Mouse (Mus musculus): ENCODE results near the gene Tecrl. TPM values are rescaled to one million over a fixed set of nuclear protein-coding genes. Genes with fewer than 3 reads are reported as not detected.

The Tecrl gene
- polyA plus RNA-seq (2016; fragmentation: Nextera tagmentation; extraction: Ambion mirVana): 0.35 and 0.41 TPM in 2 replicates

GRCm38 (mm10) chr5:83354846-83355561 lies at the start of gene Tecrl:
Tecrl (minus strand) TSS chr5:83355195.
- WGBS: 29% methylated on average over 9 of the region's 9 CpGs
- H3K36me3 ChIP-seq: no peaks in the 10 kb centered on the region
- no peak within 1 kb of the TSS for H3K4me3 ChIP-seq
- peak; percentile 33 for DNase-seq (ENCODE audit: low spot score)
- H3K4me1 ChIP-seq (replicated peaks): peaks cover 9% of the 10 kb centered on the region
- H3K27ac ChIP-seq: no peak within 1 kb of the TSS
- no peaks in the 10 kb centered on the region for H3K9me3 ChIP-seq
- no peaks in the 10 kb centered on the region for H3K27me3 ChIP-seq (ENCODE audit: insufficient read depth, poor library complexity, severe bottlenecking)

DNA sequence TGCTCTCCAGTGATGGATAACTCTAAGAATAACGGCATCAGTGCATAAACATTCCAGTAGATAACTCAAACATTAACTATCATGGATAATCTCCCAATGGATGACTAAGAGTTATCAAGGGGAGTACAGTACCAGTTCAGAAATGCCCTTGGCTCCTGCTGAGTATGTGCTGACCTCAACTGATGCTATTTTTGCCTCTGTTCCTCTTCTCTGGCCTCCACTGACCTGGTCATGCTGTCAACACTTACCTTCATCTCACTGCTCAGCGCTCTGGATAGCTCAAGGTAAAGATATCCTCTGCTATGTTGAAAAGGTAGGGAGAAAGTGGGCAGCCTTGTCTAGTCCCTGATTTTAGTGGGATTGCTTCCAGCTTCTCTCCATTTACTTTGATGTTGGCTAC lies 30.0 kb upstream of the Tecrl start:
- DNase-seq (ENCODE audit: low spot score): no peak
- H3K27me3 ChIP-seq (ENCODE audit: insufficient read depth, poor library complexity, severe bottlenecking): no peaks in the 10 kb centered on the region
- no peak overlapping the region for H3K27ac ChIP-seq
- 89% methylated on average over 2 of the region's 2 CpGs for WGBS
- H3K4me3 ChIP-seq: no peak overlapping the region
- no peaks in the 10 kb centered on the region for H3K4me1 ChIP-seq (replicated peaks)
- no peaks in the 10 kb centered on the region for H3K9me3 ChIP-seq
- H3K36me3 ChIP-seq: no peaks in the 10 kb centered on the region

- Histone ChIP-seq H3K4me3 (no peak overlapping the region), H3K4me1 (replicated peaks) (peaks cover 9% of the 10 kb centered on the region), H3K36me3 (no peaks in the 10 kb centered on the region), H3K27ac (no peak overlapping the region), H3K9me3 (no peaks in the 10 kb centered on the region), H3K27me3 (ENCODE audit: insufficient read depth, poor library complexity, severe bottlenecking) (no peaks in the 10 kb centered on the region)
- 43% methylated on average over 2 of the region's 2 CpGs for WGBS
- peak; percentile 2 for DNase-seq (ENCODE audit: low spot score)
Observed at GRCm38 (mm10) chr5:83351615-83352014, 3.4 kb downstream of the Tecrl start.

DNA sequence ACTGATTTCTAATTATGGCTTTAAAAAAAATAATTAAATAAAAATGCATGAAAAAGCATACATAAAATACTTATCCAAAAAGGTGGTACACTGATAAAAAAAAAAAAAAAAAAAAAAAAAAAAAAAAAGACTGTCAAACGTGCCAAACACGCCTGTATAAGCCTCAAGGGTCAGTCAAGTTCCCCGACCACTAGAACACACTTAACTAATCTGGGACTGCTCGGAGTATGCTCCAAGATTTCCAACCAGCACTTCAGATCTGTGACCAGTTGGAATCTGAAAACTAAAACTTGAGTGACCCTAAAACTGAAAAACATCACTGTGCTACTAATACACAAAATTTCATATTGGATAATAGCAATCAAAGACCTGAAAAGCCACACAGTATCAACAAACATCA lies 15.9 kb downstream of the Tecrl start:
- no peak overlapping the region for H3K4me3 ChIP-seq
- no peak overlapping the region for H3K27ac ChIP-seq
- no peaks in the 10 kb centered on the region for H3K9me3 ChIP-seq
- no peaks in the 10 kb centered on the region for H3K4me1 ChIP-seq (replicated peaks)
- H3K27me3 ChIP-seq (ENCODE audit: insufficient read depth, poor library complexity, severe bottlenecking): no peaks in the 10 kb centered on the region
- no peak for DNase-seq (ENCODE audit: low spot score)
- WGBS: 83% methylated on average over 4 of the region's 4 CpGs
- no peaks in the 10 kb centered on the region for H3K36me3 ChIP-seq

DNA sequence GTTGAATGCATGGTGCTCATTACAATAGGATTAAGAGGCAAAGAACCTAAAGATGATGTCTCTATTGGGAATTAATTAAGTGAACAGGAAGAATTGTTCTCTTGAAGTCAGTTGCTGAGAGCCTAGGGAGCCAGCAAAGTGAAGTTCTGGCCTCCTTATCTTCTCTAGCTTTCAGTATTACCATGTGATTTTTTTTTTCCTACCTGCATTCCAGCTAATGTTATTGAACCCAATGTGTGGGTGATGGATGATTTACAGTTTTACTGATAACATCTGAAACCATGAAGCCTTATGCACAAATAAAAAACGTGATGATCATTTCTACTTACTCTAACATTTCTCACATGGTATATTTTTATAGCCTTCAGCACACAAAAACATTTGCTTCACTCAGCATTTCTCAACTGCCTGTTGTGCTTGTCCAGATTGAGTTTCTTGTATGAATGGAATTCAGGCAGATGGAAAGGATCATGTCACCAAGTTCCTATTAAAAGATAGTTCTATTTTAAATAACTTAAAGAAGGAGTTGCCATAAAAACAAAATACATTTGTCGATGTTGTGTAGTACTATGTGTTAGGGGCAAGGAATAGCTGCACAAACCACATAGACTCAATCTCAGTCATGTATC lies 87.7 kb downstream of the Tecrl start:
- H3K4me1 ChIP-seq (replicated peaks): no peaks in the 10 kb centered on the region
- H3K27ac ChIP-seq: no peak overlapping the region
- H3K36me3 ChIP-seq: no peaks in the 10 kb centered on the region
- H3K27me3 ChIP-seq (ENCODE audit: insufficient read depth, poor library complexity, severe bottlenecking): no peaks in the 10 kb centered on the region
- no peaks in the 10 kb centered on the region for H3K9me3 ChIP-seq
- DNase-seq (ENCODE audit: low spot score): no peak
- 79% methylated on average over 2 of the region's 2 CpGs for WGBS
- H3K4me3 ChIP-seq: no peak overlapping the region

DNA sequence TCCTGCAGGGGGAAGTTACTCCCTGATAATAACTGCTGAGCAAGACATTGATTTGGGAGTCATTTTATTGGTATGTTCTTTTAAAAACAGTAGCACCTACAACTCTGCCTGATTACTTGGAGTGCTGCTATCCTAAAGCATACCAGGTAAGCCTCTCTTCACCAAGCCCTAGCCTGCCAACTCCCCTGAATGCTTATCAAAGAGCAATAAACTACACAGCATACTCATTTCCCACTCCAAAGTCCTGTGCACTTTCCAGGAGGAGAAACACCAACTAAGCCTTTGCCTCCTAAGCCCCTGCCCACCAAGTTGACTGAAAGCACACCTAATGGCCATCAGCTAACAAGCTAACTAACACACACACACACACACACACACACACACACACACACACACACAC lies 94.9 kb downstream of the Tecrl start:
- no peak overlapping the region for H3K27ac ChIP-seq
- H3K4me1 ChIP-seq (replicated peaks): no peaks in the 10 kb centered on the region
- H3K36me3 ChIP-seq: no peaks in the 10 kb centered on the region
- no peak overlapping the region for H3K4me3 ChIP-seq
- DNase-seq (ENCODE audit: low spot score): no peak
- H3K27me3 ChIP-seq (ENCODE audit: insufficient read depth, poor library complexity, severe bottlenecking): no peaks in the 10 kb centered on the region
- H3K9me3 ChIP-seq: no peaks in the 10 kb centered on the region

DNA sequence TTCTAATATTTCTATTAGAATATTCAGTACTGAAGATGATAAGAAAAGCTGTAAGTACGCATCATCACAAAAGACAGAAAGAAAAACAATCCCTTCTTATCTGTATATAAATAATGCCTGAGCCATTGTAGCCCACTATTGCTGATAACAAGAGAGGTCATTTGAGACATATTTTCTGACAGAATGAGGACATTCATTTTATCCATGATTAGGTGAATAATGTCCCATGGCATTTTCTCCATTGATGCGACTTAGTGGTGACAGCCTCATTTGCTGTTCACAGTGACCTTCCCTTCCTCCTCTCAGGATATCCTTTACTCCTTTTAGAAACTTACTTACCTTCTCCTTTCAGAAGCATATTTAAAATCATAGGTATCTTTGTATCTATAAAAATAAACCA lies 100.9 kb downstream of the Tecrl start:
- no peaks in the 10 kb centered on the region for H3K9me3 ChIP-seq
- no peaks in the 10 kb centered on the region for H3K36me3 ChIP-seq
- 88% methylated on average over 2 of the region's 2 CpGs for WGBS

GRCm38 (mm10) chr5:83238848-83239452 lies 116.0 kb downstream of the Tecrl start:
- DNase-seq (ENCODE audit: low spot score): peak; percentile 3
- WGBS: 38% methylated on average over 5 of the region's 5 CpGs
- no peak overlapping the region for H3K4me3 ChIP-seq
- H3K27me3 ChIP-seq (ENCODE audit: insufficient read depth, poor library complexity, severe bottlenecking): no peaks in the 10 kb centered on the region
- H3K9me3 ChIP-seq: no peaks in the 10 kb centered on the region
- H3K36me3 ChIP-seq: no peaks in the 10 kb centered on the region
- no peak overlapping the region for H3K27ac ChIP-seq
- peaks cover 7% of the 10 kb centered on the region for H3K4me1 ChIP-seq (replicated peaks)

More for the DNA sequence above, 100.9 kb downstream of the Tecrl start:
- no peaks in the 10 kb centered on the region for H3K4me1 ChIP-seq (replicated peaks)
- no peaks in the 10 kb centered on the region for H3K27me3 ChIP-seq (ENCODE audit: insufficient read depth, poor library complexity, severe bottlenecking)
- H3K4me3 ChIP-seq: no peak overlapping the region
- no peak for DNase-seq (ENCODE audit: low spot score)
- no peak overlapping the region for H3K27ac ChIP-seq

All from hindbrain, embryonic 10.5 days (tissue).